Mouse (Mus musculus): ENCODE measurements around the gene Olfr1255. TPM values are rescaled to one million over a fixed set of nuclear protein-coding genes. Genes with fewer than 3 reads are reported as not detected.

Olfr1255 gene
- polyA plus RNA-seq (2015; fragmentation: Nextera tagmentation; extraction: Ambion mirVana), result not detected in 2 replicates

- no peaks in the 10 kb centered on the region for H3K27me3 ChIP-seq
- ATAC-seq, result no peak
- no peaks in the 10 kb centered on the region for H3K9me3 ChIP-seq (replicated peaks)
- no peak within 1 kb of the TSS for H3K9ac ChIP-seq
- no peak within 1 kb of the TSS for H3K4me2 ChIP-seq
- no peaks in the 10 kb centered on the region for H3K4me1 ChIP-seq
- no peaks in the 10 kb centered on the region for H3K36me3 ChIP-seq (ENCODE audit: poor library complexity, severe bottlenecking)
- WGBS, result 90% methylated on average over 3 of the region's 3 CpGs
- no peak within 1 kb of the TSS for H3K27ac ChIP-seq
- no peak within 1 kb of the TSS for H3K4me3 ChIP-seq
Measured at GRCm38 (mm10) chr2:89811751-89812150, at the start of gene Olfr1255. Olfr1255 (plus strand) TSS chr2:89812051.

- Histone ChIP-seq H3K36me3 (ENCODE audit: poor library complexity, severe bottlenecking) (no peaks in the 10 kb centered on the region), H3K9ac (no peak within 1 kb of the TSS), H3K4me1 (no peaks in the 10 kb centered on the region), H3K27ac (no peak within 1 kb of the TSS), H3K4me2 (no peak within 1 kb of the TSS), H3K27me3 (no peaks in the 10 kb centered on the region), H3K9me3 (replicated peaks) (no peaks in the 10 kb centered on the region), H3K4me3 (no peak within 1 kb of the TSS)
- ATAC-seq, result no peak
Measured at GRCm38 (mm10) chr2:89793519-89793918, 18.3 kb upstream of the Olfr1255 start, which contains the start of gene Olfr1254. Olfr1254 (minus strand) TSS chr2:89793619.

- H3K4me3 ChIP-seq, result no peak overlapping the region
- H3K36me3 ChIP-seq (ENCODE audit: poor library complexity, severe bottlenecking), result no peaks in the 10 kb centered on the region
- no peak for ATAC-seq
- no peaks in the 10 kb centered on the region for H3K27me3 ChIP-seq
- WGBS, result 93% methylated on average over 3 of the region's 3 CpGs
- H3K4me2 ChIP-seq, result no peak overlapping the region
- no peaks in the 10 kb centered on the region for H3K9me3 ChIP-seq (replicated peaks)
- no peaks in the 10 kb centered on the region for H3K4me1 ChIP-seq
- no peak overlapping the region for H3K9ac ChIP-seq
- H3K27ac ChIP-seq, result no peak overlapping the region
Measured at GRCm38 (mm10) chr2:89799583-89799982, 12.3 kb upstream of the Olfr1255 start.

GRCm38 (mm10) chr2:89810751-89811150, 1.1 kb upstream of the Olfr1255 start:
- no peaks in the 10 kb centered on the region for H3K4me1 ChIP-seq
- no peak overlapping the region for H3K4me3 ChIP-seq
- H3K27ac ChIP-seq, result no peak overlapping the region
- H3K36me3 ChIP-seq (ENCODE audit: poor library complexity, severe bottlenecking), result no peaks in the 10 kb centered on the region
- no peaks in the 10 kb centered on the region for H3K9me3 ChIP-seq (replicated peaks)
- H3K9ac ChIP-seq, result no peak overlapping the region
- no peak for ATAC-seq
- no peak overlapping the region for H3K4me2 ChIP-seq
- H3K27me3 ChIP-seq, result no peaks in the 10 kb centered on the region
- WGBS, result 76% methylated on average over 2 of the region's 2 CpGs

- Histone ChIP-seq H3K4me3 (no peak overlapping the region), H3K9me3 (replicated peaks) (no peaks in the 10 kb centered on the region), H3K36me3 (ENCODE audit: poor library complexity, severe bottlenecking) (no peaks in the 10 kb centered on the region), H3K9ac (no peak overlapping the region), H3K4me1 (no peaks in the 10 kb centered on the region), H3K4me2 (no peak overlapping the region), H3K27me3 (no peaks in the 10 kb centered on the region), H3K27ac (no peak overlapping the region)
- ATAC-seq, result no peak
- 79% methylated on average over 1 of the region's 1 CpGs for WGBS
Measured at GRCm38 (mm10) chr2:89820216-89820615, 8.4 kb downstream of the Olfr1255 start.

GRCm38 (mm10) chr2:89841455-89841854, 29.6 kb downstream of the Olfr1255 start, which contains the start of gene Olfr1256:
Olfr1256 (minus strand) TSS chr2:89841555.
- Histone ChIP-seq H3K4me3 (no peak within 1 kb of the TSS), H3K4me2 (no peak within 1 kb of the TSS), H3K9me3 (replicated peaks) (no peaks in the 10 kb centered on the region), H3K27me3 (no peaks in the 10 kb centered on the region), H3K9ac (no peak within 1 kb of the TSS), H3K36me3 (ENCODE audit: poor library complexity, severe bottlenecking) (no peaks in the 10 kb centered on the region), H3K4me1 (no peaks in the 10 kb centered on the region), H3K27ac (no peak within 1 kb of the TSS)
- WGBS, result 57% methylated on average over 2 of the region's 2 CpGs
- ATAC-seq, result no peak

- no peak for ATAC-seq
- WGBS, result 88% methylated on average over 5 of the region's 5 CpGs
- no peak within 1 kb of the TSS for H3K9ac ChIP-seq
- H3K4me1 ChIP-seq, result no peaks in the 10 kb centered on the region
- no peaks in the 10 kb centered on the region for H3K36me3 ChIP-seq (ENCODE audit: poor library complexity, severe bottlenecking)
- no peak within 1 kb of the TSS for H3K4me3 ChIP-seq
- H3K9me3 ChIP-seq (replicated peaks), result no peaks in the 10 kb centered on the region
- H3K27me3 ChIP-seq, result no peaks in the 10 kb centered on the region
- no peak within 1 kb of the TSS for H3K27ac ChIP-seq
- H3K4me2 ChIP-seq, result no peak within 1 kb of the TSS
Measured at GRCm38 (mm10) chr2:89848105-89848504, 36.3 kb downstream of the Olfr1255 start, which contains the start of gene Olfr48. Olfr48 (minus strand) TSS chr2:89848205.

GRCm38 (mm10) chr2:89849230-89849629, 37.4 kb downstream of the Olfr1255 start:
- Histone ChIP-seq H3K4me1 (no peaks in the 10 kb centered on the region), H3K27me3 (no peaks in the 10 kb centered on the region), H3K4me3 (no peak overlapping the region), H3K27ac (no peak overlapping the region), H3K9ac (no peak overlapping the region), H3K36me3 (ENCODE audit: poor library complexity, severe bottlenecking) (no peaks in the 10 kb centered on the region), H3K9me3 (replicated peaks) (no peaks in the 10 kb centered on the region), H3K4me2 (no peak overlapping the region)
- no peak for ATAC-seq
- 97% methylated on average over 1 of the region's 1 CpGs for WGBS

Other genes starting within 250 kb of the Olfr1255 start
- not detected in 2 replicates for gene Olfr1245, start 233.6 kb upstream of the Olfr1255 start, polyA plus RNA-seq (2015; fragmentation: Nextera tagmentation; extraction: Ambion mirVana)
- gene Olfr1246, start 218.9 kb upstream of the Olfr1255 start, polyA plus RNA-seq (2015; fragmentation: Nextera tagmentation; extraction: Ambion mirVana), result not detected in 2 replicates
- not detected in 2 replicates for gene Olfr1247, start 197.9 kb upstream of the Olfr1255 start, polyA plus RNA-seq (2015; fragmentation: Nextera tagmentation; extraction: Ambion mirVana)
- gene Olfr1248, start 193.8 kb upstream of the Olfr1255 start, polyA plus RNA-seq (2015; fragmentation: Nextera tagmentation; extraction: Ambion mirVana), result not detected in 2 replicates
- not detected in 2 replicates for gene Olfr1249, start 177.1 kb upstream of the Olfr1255 start, polyA plus RNA-seq (2015; fragmentation: Nextera tagmentation; extraction: Ambion mirVana)
- not detected in 2 replicates for gene Olfr1250, start 150.6 kb upstream of the Olfr1255 start, polyA plus RNA-seq (2015; fragmentation: Nextera tagmentation; extraction: Ambion mirVana)
- not detected in 2 replicates for gene Olfr1251, start 140.1 kb upstream of the Olfr1255 start, polyA plus RNA-seq (2015; fragmentation: Nextera tagmentation; extraction: Ambion mirVana)
- gene Olfr1252, start 87.0 kb upstream of the Olfr1255 start, polyA plus RNA-seq (2015; fragmentation: Nextera tagmentation; extraction: Ambion mirVana), result not detected in 2 replicates
- gene Olfr1253, start 55.0 kb upstream of the Olfr1255 start, polyA plus RNA-seq (2015; fragmentation: Nextera tagmentation; extraction: Ambion mirVana), result not detected in 2 replicates
- gene Olfr1254, start 18.4 kb upstream of the Olfr1255 start, polyA plus RNA-seq (2015; fragmentation: Nextera tagmentation; extraction: Ambion mirVana), result not detected in 2 replicates
- gene Olfr1256, start 29.5 kb downstream of the Olfr1255 start, polyA plus RNA-seq (2015; fragmentation: Nextera tagmentation; extraction: Ambion mirVana), result not detected in 2 replicates
- gene Olfr48, start 36.2 kb downstream of the Olfr1255 start, polyA plus RNA-seq (2015; fragmentation: Nextera tagmentation; extraction: Ambion mirVana), result not detected in 2 replicates
- not detected in 2 replicates for gene Olfr1257, start 66.4 kb downstream of the Olfr1255 start, polyA plus RNA-seq (2015; fragmentation: Nextera tagmentation; extraction: Ambion mirVana)
- gene Olfr1258, start 115.3 kb downstream of the Olfr1255 start, polyA plus RNA-seq (2015; fragmentation: Nextera tagmentation; extraction: Ambion mirVana), result not detected in 2 replicates
- not detected in 2 replicates for gene Olfr1259, start 136.6 kb downstream of the Olfr1255 start, polyA plus RNA-seq (2015; fragmentation: Nextera tagmentation; extraction: Ambion mirVana)
- gene Olfr1260, start 162.3 kb downstream of the Olfr1255 start, polyA plus RNA-seq (2015; fragmentation: Nextera tagmentation; extraction: Ambion mirVana), result not detected in 2 replicates
- not detected in 2 replicates for gene Olfr1261, start 179.2 kb downstream of the Olfr1255 start, polyA plus RNA-seq (2015; fragmentation: Nextera tagmentation; extraction: Ambion mirVana)
- gene Olfr1262, start 188.1 kb downstream of the Olfr1255 start, polyA plus RNA-seq (2015; fragmentation: Nextera tagmentation; extraction: Ambion mirVana), result not detected in 2 replicates
- gene Olfr1263, start 200.1 kb downstream of the Olfr1255 start, polyA plus RNA-seq (2015; fragmentation: Nextera tagmentation; extraction: Ambion mirVana), result not detected in 2 replicates
- gene Olfr1264, start 213.5 kb downstream of the Olfr1255 start, polyA plus RNA-seq (2015; fragmentation: Nextera tagmentation; extraction: Ambion mirVana), result not detected in 2 replicates
- not detected in 2 replicates for gene Olfr1265, start 223.3 kb downstream of the Olfr1255 start, polyA plus RNA-seq (2015; fragmentation: Nextera tagmentation; extraction: Ambion mirVana)

All from forebrain, embryonic 13.5 days (tissue).